In the genomic region with DNA sequence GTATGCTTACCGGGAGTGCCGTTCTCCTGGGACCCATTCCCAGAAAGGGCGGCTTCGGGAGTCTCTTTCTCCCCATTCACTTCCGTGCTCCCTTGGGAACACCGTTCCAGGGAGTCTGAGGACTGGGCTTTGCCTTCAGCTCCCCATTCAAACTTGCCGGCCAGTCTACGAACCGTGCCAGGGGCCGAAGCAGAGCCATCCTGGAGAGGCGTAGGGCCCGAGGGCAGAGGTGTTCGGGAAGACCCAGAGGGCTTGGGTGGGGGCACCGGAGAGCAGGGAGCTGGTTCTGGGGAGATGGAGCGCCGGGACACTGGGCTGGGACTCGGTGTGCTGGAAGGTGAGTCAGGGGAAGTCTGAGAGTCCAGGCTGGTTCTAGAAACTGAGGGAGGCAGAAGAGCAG, we compare ENCODE assay signal across 7 mouse cellular contexts. TPM values are rescaled to one million over a fixed set of nuclear protein-coding genes. Genes with fewer than 3 reads are reported as not detected.
DNase-seq lines count a peak whose midpoint lies in the region; ATAC-seq and TF ChIP-seq lines count a peak whose summit lies in the region.

No protein-coding gene starts in this region.

- H3K4me1 ChIP-seq in forebrain, embryonic 15.5 days, result peaks cover 17% of the 10 kb centered on the region
- peaks cover 18% of the 10 kb centered on the region; the same call in 1 of the 2 replicates for H3K4me1 ChIP-seq in liver, embryonic 12.5 days
- peaks cover 3% of the 10 kb centered on the region; the same call in 1 of the 2 replicates for H3K4me1 ChIP-seq in stomach, postnatal 0 days (replicated peaks; ENCODE audit: control insufficient read depth, insufficient read depth)

- no peaks in the 10 kb centered on the region for H3K36me3 ChIP-seq in forebrain, embryonic 15.5 days
- H3K36me3 ChIP-seq in liver, embryonic 12.5 days, result no peaks in the 10 kb centered on the region
- H3K36me3 ChIP-seq in stomach, postnatal 0 days (ENCODE audit: control insufficient read depth, insufficient read depth, low read length), result no peaks in the 10 kb centered on the region

- H3K9ac ChIP-seq in forebrain, embryonic 15.5 days (replicated peaks), result peak overlapping the region; percentile 51
- H3K9ac ChIP-seq in liver, embryonic 12.5 days, result no peak overlapping the region
- H3K9ac ChIP-seq in stomach, postnatal 0 days (ENCODE audit: low read length), result peak overlapping the region; percentile 59

- H3K27me3 ChIP-seq in forebrain, embryonic 15.5 days, result peaks cover 8% of the 10 kb centered on the region; the same call in 1 of the 2 replicates
- H3K27me3 ChIP-seq in liver, embryonic 12.5 days (replicated peaks), result peaks cover 78% of the 10 kb centered on the region
- H3K27me3 ChIP-seq in stomach, postnatal 0 days (ENCODE audit: control insufficient read depth, insufficient read depth, low read length), result no peaks in the 10 kb centered on the region

- no peak overlapping the region for H3K27ac ChIP-seq in forebrain, embryonic 15.5 days (replicated peaks)
- H3K27ac ChIP-seq in liver, embryonic 12.5 days, result no peak overlapping the region
- H3K27ac ChIP-seq in stomach, postnatal 0 days (replicated peaks), result no peak overlapping the region

- under 1% methylated on average over 17 of the region's 17 CpGs for WGBS in forebrain, embryonic 15.5 days
- 3% methylated on average over 17 of the region's 17 CpGs for WGBS in liver, embryonic 12.5 days (ENCODE audit: insufficient replicate concordance)
- WGBS in stomach, postnatal 0 days, result 4% methylated on average over 17 of the region's 17 CpGs

- peak overlapping the region; percentile 61 for H3K4me2 ChIP-seq in forebrain, embryonic 15.5 days (replicated peaks)
- H3K4me2 ChIP-seq in liver, embryonic 12.5 days, result peak overlapping the region; percentile 57
- H3K4me2 ChIP-seq in stomach, postnatal 0 days (replicated peaks; ENCODE audit: low read depth), result peak overlapping the region; percentile 63

- DNase-seq in retina, postnatal 1 day, result peak; percentile 42
- DNase-seq in retina, embryonic 14.5 days (ENCODE audit: low spot score), result no peak
- DNase-seq in stomach, postnatal 0 days (ENCODE audit: low spot score), result peak; percentile 37
- no peak for DNase-seq in cerebellum, postnatal 25 days
- no peak for DNase-seq in ovary, postnatal 36 days (ENCODE audit: low spot score)

- no peaks in the 10 kb centered on the region for H3K9me3 ChIP-seq in forebrain, embryonic 15.5 days
- H3K9me3 ChIP-seq in liver, embryonic 12.5 days (replicated peaks), result no peaks in the 10 kb centered on the region
- no peaks in the 10 kb centered on the region for H3K9me3 ChIP-seq in stomach, postnatal 0 days (ENCODE audit: control insufficient read depth, low read length)

- no peak for ATAC-seq in forebrain, embryonic 15.5 days (replicated peaks)
- ATAC-seq in liver, embryonic 12.5 days, result no peak
- ATAC-seq in stomach, postnatal 0 days (ENCODE audit: low FRiP score, low TSS enrichment), result no peak

- no peak for TF ChIP-seq EP300 in stomach, postnatal 0 days (optimal IDR thresholded peaks at IDR 0.05)

- TF ChIP-seq CTCF in stomach, postnatal 0 days (IDR thresholded peaks at IDR 0.05; ENCODE audit: low read depth), result no peak

- peak overlapping the region; percentile 41 for H3K4me3 ChIP-seq in forebrain, embryonic 15.5 days
- peak overlapping the region; percentile 33 for H3K4me3 ChIP-seq in liver, embryonic 12.5 days
- H3K4me3 ChIP-seq in stomach, postnatal 0 days (ENCODE audit: low read depth, low read length), result peak overlapping the region; percentile 41

RNA-seq across cellular contexts. Expression of a gene that starts 2.9 kb away (rescaled TPM):
- polyA plus RNA-seq in forebrain, embryonic 15.5 days (2015; fragmentation: Nextera tagmentation; extraction: Ambion mirVana), result 7.0 and 8.2 TPM in 2 replicates
- 2.9 and 3.0 TPM in 2 replicates for polyA plus RNA-seq in liver, embryonic 12.5 days (2016; fragmentation: Nextera tagmentation; extraction: Ambion mirVana)
- polyA plus RNA-seq in stomach, postnatal 0 days (2015; fragmentation: Nextera tagmentation; extraction: Ambion mirVana), result 2.8 and 3.0 TPM in 2 replicates

RNA-seq across cellular contexts. Expression of a gene that starts 13.5 kb away (rescaled TPM):
- 1.5 and 1.7 TPM in 2 replicates for polyA plus RNA-seq in forebrain, embryonic 15.5 days (2015; fragmentation: Nextera tagmentation; extraction: Ambion mirVana)
- 0.87 and 0.90 TPM in 2 replicates for polyA plus RNA-seq in liver, embryonic 12.5 days (2016; fragmentation: Nextera tagmentation; extraction: Ambion mirVana)
- polyA plus RNA-seq in stomach, postnatal 0 days (2015; fragmentation: Nextera tagmentation; extraction: Ambion mirVana), result 4.9 and 5.8 TPM in 2 replicates

RNA-seq across cellular contexts. Expression of a gene that starts 20.6 kb away (rescaled TPM):
- 37.0 and 39.3 TPM in 2 replicates for polyA plus RNA-seq in forebrain, embryonic 15.5 days (2015; fragmentation: Nextera tagmentation; extraction: Ambion mirVana)
- 54.7 and 61.0 TPM in 2 replicates for polyA plus RNA-seq in liver, embryonic 12.5 days (2016; fragmentation: Nextera tagmentation; extraction: Ambion mirVana)
- 34.8 and 35.1 TPM in 2 replicates for polyA plus RNA-seq in stomach, postnatal 0 days (2015; fragmentation: Nextera tagmentation; extraction: Ambion mirVana)

RNA-seq across cellular contexts. Expression of a gene that starts 27.5 kb away (rescaled TPM):
- 0.31 and 0.32 TPM in 2 replicates for polyA plus RNA-seq in forebrain, embryonic 15.5 days (2015; fragmentation: Nextera tagmentation; extraction: Ambion mirVana)
- polyA plus RNA-seq in liver, embryonic 12.5 days (2016; fragmentation: Nextera tagmentation; extraction: Ambion mirVana), result not detected in 2 replicates
- 0.22 TPM in 1 of 2 replicates, not detected in the other for polyA plus RNA-seq in stomach, postnatal 0 days (2015; fragmentation: Nextera tagmentation; extraction: Ambion mirVana)

RNA-seq across cellular contexts. Expression of a gene that starts 53.0 kb away (rescaled TPM):
- polyA plus RNA-seq in forebrain, embryonic 15.5 days (2015; fragmentation: Nextera tagmentation; extraction: Ambion mirVana), result 638 and 670 TPM in 2 replicates
- polyA plus RNA-seq in liver, embryonic 12.5 days (2016; fragmentation: Nextera tagmentation; extraction: Ambion mirVana), result 938 and 976 TPM in 2 replicates
- 856 and 899 TPM in 2 replicates for polyA plus RNA-seq in stomach, postnatal 0 days (2015; fragmentation: Nextera tagmentation; extraction: Ambion mirVana)

Comparison
In these comparisons a context has a peak if more than half of its experiments do, and no peak if none do; other contexts are left out.
1. DNase-seq: peak in retina, postnatal 1 day (single experiment) and stomach, postnatal 0 days (single experiment); none in retina, embryonic 14.5 days (single experiment), cerebellum, postnatal 25 days (0 of 2) and ovary, postnatal 36 days (single experiment).
2. Peak in every context shown above with its lines, with median percentiles within 50 percentile points of each other: H3K4me2 ChIP-seq and H3K4me3 ChIP-seq.